ENCODE assay signal across 14 mouse cellular contexts in genomic region chr10:120409131-120409530, GRCm38 (mm10).
"Had no signal": no experiment of that assay in that cellular context is flagged by ENCODE, and none has a peak within 500 bp of the region (broad histone marks: within the 10 kb centered on the region; RNA-seq: fewer than 3 reads in every experiment).

No protein-coding gene starts in this region.

- H3K27ac ChIP-seq: limb, embryonic 13.5 days; liver, embryonic 14.5 days; midbrain, embryonic 10.5 days; neural tube, embryonic 15.5 days had no signal

- H3K4me2 ChIP-seq: limb, embryonic 13.5 days; neural tube, embryonic 15.5 days had no signal

- ATAC-seq: lung, postnatal 0 days had no signal

- H3K4me3 ChIP-seq: limb, embryonic 13.5 days; midbrain, embryonic 10.5 days; myocyte; neural tube, embryonic 15.5 days had no signal

- DNase-seq: kidney, postnatal 14 days; left cerebral cortex, postnatal 4 days; lung, adult 18-20 months; lung, postnatal 36 days; midbrain, embryonic 14.5 days; right cerebral cortex, adult 18-20 months; right cerebral cortex, postnatal 25 days; thymus, postnatal 36 days had no signal

- H3K9me3 ChIP-seq: limb, embryonic 13.5 days; midbrain, embryonic 10.5 days; neural tube, embryonic 15.5 days had no signal

- H3K27me3 ChIP-seq: limb, embryonic 13.5 days; neural tube, embryonic 15.5 days had no signal

- H3K9ac ChIP-seq: limb, embryonic 13.5 days; liver, embryonic 14.5 days; neural tube, embryonic 15.5 days had no signal

- H3K36me3 ChIP-seq: neural tube, embryonic 15.5 days had no signal
